Mouse (Mus musculus) brain, adult 2 months (tissue): ENCODE results near the gene Cmc2.

ENCODE experiments used
- DNase-seq: peaks from one replicate; pipeline ENCODE4 v3.0.0; 2011; ENCODE audit warnings: low read depth, low spot score

The Cmc2 gene

GRCm38 (mm10) chr8:116921337-116922059, at the start of gene Cmc2, which contains the start of gene Cenpn:
Cmc2 (minus strand) TSS chr8:116921455.
Cenpn (plus strand) TSS chr8:116921730.
- peak; percentile 99 for DNase-seq

- DNase-seq: no peak
These were observed 48.3 kb upstream of the Cmc2 start for GRCm38 (mm10) chr8:116969531-116969930.

GRCm38 (mm10) chr8:116954415-116954814, 33.2 kb upstream of the Cmc2 start:
- DNase-seq: peak; percentile 90

- no peak for DNase-seq
These were observed 31.2 kb upstream of the Cmc2 start for GRCm38 (mm10) chr8:116952428-116952827.

- no peak for DNase-seq
These were observed 30.5 kb upstream of the Cmc2 start for GRCm38 (mm10) chr8:116951778-116952177.

- DNase-seq: no peak
These were observed 30.1 kb upstream of the Cmc2 start for GRCm38 (mm10) chr8:116951369-116951768.

- DNase-seq: no peak
These were observed 26.3 kb upstream of the Cmc2 start for GRCm38 (mm10) chr8:116947589-116947988.

GRCm38 (mm10) chr8:116946851-116947250, 25.6 kb upstream of the Cmc2 start:
- DNase-seq: peak; percentile 24

GRCm38 (mm10) chr8:116946268-116946838, 25.1 kb upstream of the Cmc2 start:
- peak; percentile 83 for DNase-seq

- DNase-seq: no peak
These were observed 24.1 kb upstream of the Cmc2 start for GRCm38 (mm10) chr8:116945169-116945910.

GRCm38 (mm10) chr8:116944385-116944696, 23.1 kb upstream of the Cmc2 start:
- DNase-seq: no peak

- DNase-seq: peak; percentile 73
These were observed 22.5 kb upstream of the Cmc2 start for GRCm38 (mm10) chr8:116943555-116944384.

- DNase-seq: peak; percentile 92
These were observed 21.9 kb upstream of the Cmc2 start, which contains the start of gene Atmin for GRCm38 (mm10) chr8:116943161-116943554. Atmin (plus strand) TSS chr8:116943393.

- DNase-seq: no peak
These were observed 21.2 kb upstream of the Cmc2 start for GRCm38 (mm10) chr8:116942284-116943058.

- DNase-seq: no peak
These were observed 14.3 kb upstream of the Cmc2 start for GRCm38 (mm10) chr8:116935506-116935905.

- no peak for DNase-seq
These were observed 13.7 kb upstream of the Cmc2 start for GRCm38 (mm10) chr8:116934976-116935375.

GRCm38 (mm10) chr8:116928588-116928987, 7.3 kb upstream of the Cmc2 start:
- DNase-seq: no peak

- DNase-seq: no peak
These were observed 6.6 kb upstream of the Cmc2 start for GRCm38 (mm10) chr8:116927880-116928279.

GRCm38 (mm10) chr8:116923526-116923925, 2.3 kb upstream of the Cmc2 start:
- no peak for DNase-seq

- DNase-seq: no peak
These were observed 954 bp upstream of the Cmc2 start for GRCm38 (mm10) chr8:116922060-116922757.

- DNase-seq: no peak
These were observed 284 bp downstream of the Cmc2 start for GRCm38 (mm10) chr8:116921005-116921336.
